In the genomic region with DNA sequence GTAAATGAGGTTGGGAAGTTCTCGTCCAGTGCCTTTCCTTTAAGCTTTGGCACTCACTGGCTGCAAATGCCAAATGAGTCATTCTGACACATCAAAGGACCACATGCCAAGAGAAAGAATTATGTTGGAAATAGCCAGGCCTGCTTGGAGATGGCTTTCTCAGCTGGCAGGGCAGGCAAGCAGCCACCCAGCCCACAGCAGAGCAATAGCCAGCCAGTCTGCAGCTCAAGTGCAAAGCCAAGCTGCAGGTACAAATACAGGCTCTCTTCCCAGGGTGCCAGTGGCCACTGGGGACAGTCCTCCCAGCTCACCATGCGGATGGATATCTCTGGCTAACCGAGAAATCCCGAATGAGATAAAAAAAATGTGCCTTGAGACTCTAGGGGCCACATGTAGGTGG, we compare ENCODE assay signal across 17 mouse cellular contexts. TPM values are rescaled to one million over a fixed set of nuclear protein-coding genes. Genes with fewer than 3 reads are reported as not detected.
DNase-seq lines count a peak whose midpoint lies in the region; ATAC-seq and TF ChIP-seq lines count a peak whose summit lies in the region.
"Had no signal": no experiment of that assay in that cellular context is flagged by ENCODE, and none has a peak within 500 bp of the region (broad histone marks: within the 10 kb centered on the region; RNA-seq: fewer than 3 reads in every experiment).

No protein-coding gene starts in this region.

- DNase-seq in hindbrain, postnatal 0 days (ENCODE audit: low spot score) = peak; percentile 24
- DNase-seq in NIH3T3 (ENCODE audit: low read depth) = peak; percentile 71
- DNase-seq in brain, adult 2 months (ENCODE audit: low read depth, low spot score) = peak; percentile 91
- DNase-seq in embryonic facial prominence, embryonic 10.5 days (ENCODE audit: low spot score) = no peak
- DNase-seq in urinary bladder, postnatal 36 days (ENCODE audit: low spot score in 2 of 2) = no peak
- DNase-seq in heart, postnatal 10 days = no peak
- DNase-seq in heart, embryonic 10.5 days (ENCODE audit: low spot score) = no peak
- DNase-seq: embryo, embryonic 11 days; kidney, adult 2 months; retina, postnatal 1 day had no signal

- no peaks in the 10 kb centered on the region for H3K36me3 ChIP-seq in hindbrain, postnatal 0 days (ENCODE audit: insufficient read depth, low read length)
- no peaks in the 10 kb centered on the region for H3K36me3 ChIP-seq in hindbrain, embryonic 12.5 days
- H3K36me3 ChIP-seq in embryonic facial prominence, embryonic 10.5 days (replicated peaks) = no peaks in the 10 kb centered on the region
- no peaks in the 10 kb centered on the region for H3K36me3 ChIP-seq in heart, embryonic 10.5 days
- H3K36me3 ChIP-seq: heart, embryonic 12.5 days; midbrain, embryonic 13.5 days had no signal

- no peaks in the 10 kb centered on the region for H3K27me3 ChIP-seq in hindbrain, postnatal 0 days (ENCODE audit: insufficient read depth, low read length)
- H3K27me3 ChIP-seq in hindbrain, embryonic 12.5 days = no peaks in the 10 kb centered on the region
- no peaks in the 10 kb centered on the region for H3K27me3 ChIP-seq in embryonic facial prominence, embryonic 10.5 days (replicated peaks; ENCODE audit: low read depth, poor library complexity, severe bottlenecking)
- peaks cover 3% of the 10 kb centered on the region; the same call in 1 of the 2 replicates for H3K27me3 ChIP-seq in heart, embryonic 10.5 days (ENCODE audit: insufficient read depth, poor library complexity, severe bottlenecking)
- H3K27me3 ChIP-seq: CH12.LX; heart, embryonic 12.5 days; midbrain, embryonic 13.5 days had no signal

- H3K9me3 ChIP-seq in hindbrain, postnatal 0 days (ENCODE audit: low read length) = no peaks in the 10 kb centered on the region
- H3K9me3 ChIP-seq in hindbrain, embryonic 12.5 days (replicated peaks) = no peaks in the 10 kb centered on the region
- H3K9me3 ChIP-seq in embryonic facial prominence, embryonic 10.5 days = no peaks in the 10 kb centered on the region
- no peaks in the 10 kb centered on the region for H3K9me3 ChIP-seq in heart, embryonic 10.5 days
- H3K9me3 ChIP-seq: heart, embryonic 12.5 days; midbrain, embryonic 13.5 days had no signal

- H3K9ac ChIP-seq in hindbrain, postnatal 0 days (replicated peaks; ENCODE audit: low read length) = no peak overlapping the region
- H3K9ac ChIP-seq in hindbrain, embryonic 12.5 days = no peak overlapping the region
- H3K9ac ChIP-seq: heart, embryonic 12.5 days; midbrain, embryonic 13.5 days had no signal

- WGBS in hindbrain, postnatal 0 days = 71% methylated on average over 4 of the region's 4 CpGs
- 71% methylated on average over 4 of the region's 4 CpGs for WGBS in hindbrain, embryonic 12.5 days
- WGBS in embryonic facial prominence, embryonic 10.5 days = 77% methylated on average over 4 of the region's 4 CpGs
- 64% methylated on average over 4 of the region's 4 CpGs for WGBS in heart, embryonic 10.5 days

- H3K4me3 ChIP-seq in hindbrain, postnatal 0 days (ENCODE audit: low read length) = no peak overlapping the region
- H3K4me3 ChIP-seq in hindbrain, embryonic 12.5 days = no peak overlapping the region
- no peak overlapping the region for H3K4me3 ChIP-seq in embryonic facial prominence, embryonic 10.5 days
- no peak overlapping the region for H3K4me3 ChIP-seq in heart, embryonic 10.5 days
- H3K4me3 ChIP-seq: erythroblast, embryonic 14.5 days; heart, embryonic 12.5 days; layer of hippocampus, adult 2 months; midbrain, embryonic 13.5 days had no signal

- no peak overlapping the region for H3K27ac ChIP-seq in hindbrain, postnatal 0 days
- H3K27ac ChIP-seq in hindbrain, embryonic 12.5 days = no peak overlapping the region
- 0 out of 2 replicates have a peak overlapping the region, but pooled peaks have one; percentile 6 for H3K27ac ChIP-seq in embryonic facial prominence, embryonic 10.5 days (replicated peaks)
- H3K27ac ChIP-seq in heart, embryonic 10.5 days = no peak overlapping the region
- H3K27ac ChIP-seq: layer of hippocampus, adult 2 months; midbrain, embryonic 13.5 days had no signal

- H3K4me2 ChIP-seq in hindbrain, postnatal 0 days (ENCODE audit: low read depth, low read length) = no peak overlapping the region
- H3K4me2 ChIP-seq in hindbrain, embryonic 12.5 days (replicated peaks) = no peak overlapping the region
- H3K4me2 ChIP-seq: heart, embryonic 12.5 days; liver, embryonic 11.5 days; midbrain, embryonic 13.5 days had no signal

- intact Hi-C loops in heart, postnatal 10 days (cut with DNase I) = no loop called here

- no peak for TF ChIP-seq CTCF in hindbrain, postnatal 0 days (IDR thresholded peaks at IDR 0.05; ENCODE audit: low read depth)

- H3K4me1 ChIP-seq in hindbrain, postnatal 0 days (ENCODE audit: insufficient read depth, low read length) = no peaks in the 10 kb centered on the region
- no peaks in the 10 kb centered on the region for H3K4me1 ChIP-seq in hindbrain, embryonic 12.5 days
- no peaks in the 10 kb centered on the region for H3K4me1 ChIP-seq in embryonic facial prominence, embryonic 10.5 days
- peaks cover 4% of the 10 kb centered on the region; the same call in 1 of the 2 replicates for H3K4me1 ChIP-seq in heart, embryonic 10.5 days
- H3K4me1 ChIP-seq: heart, embryonic 12.5 days; midbrain, embryonic 13.5 days had no signal

- ATAC-seq in hindbrain, postnatal 0 days = no peak
- ATAC-seq in hindbrain, embryonic 12.5 days (ENCODE audit: low FRiP score) = no peak
- ATAC-seq: midbrain, embryonic 13.5 days had no signal

RNA-seq across cellular contexts. Expression of a gene that starts 12.1 kb away (rescaled TPM):
- 690 and 787 TPM in 2 replicates for total RNA-seq in hindbrain, postnatal 0 days (2014; rRNA removed)
- polyA plus RNA-seq in hindbrain, postnatal 0 days (2015; fragmentation: Nextera tagmentation; extraction: Ambion mirVana) = 1,844 and 1,981 TPM in 2 replicates
- 1,280 and 1,328 TPM in 2 replicates for polyA plus RNA-seq in hindbrain, embryonic 12.5 days (2016; fragmentation: Nextera tagmentation; extraction: Ambion mirVana)
- polyA plus RNA-seq in embryonic facial prominence, embryonic 10.5 days (2016; fragmentation: Nextera tagmentation; extraction: Ambion mirVana) = 288 and 317 TPM in 2 replicates
- total RNA-seq in heart, postnatal 10 days (2021) = 10 to 100 TPM; 36.4 to 36.5 TPM
- 164 and 186 TPM in 2 replicates for polyA plus RNA-seq in heart, embryonic 10.5 days (2016; fragmentation: Nextera tagmentation; extraction: Ambion mirVana)
- polyA plus RNA-seq: erythroblast, embryonic 14.5 days had no signal

Comparison
In these comparisons a context has a peak if more than half of its experiments do, and no peak if none do; other contexts are left out.
1. DNase-seq: peak in hindbrain, postnatal 0 days (single experiment), NIH3T3 (single experiment) and brain, adult 2 months (single experiment); none in embryonic facial prominence, embryonic 10.5 days (single experiment), urinary bladder, postnatal 36 days (0 of 2), heart, postnatal 10 days (0 of 2) and heart, embryonic 10.5 days (single experiment).